Mouse (Mus musculus) limb, embryonic 14.5 days (tissue): Measurements from ENCODE around the gene Mgat4b. TPM values are rescaled to one million over a fixed set of nuclear protein-coding genes. Genes with fewer than 3 reads are reported as not detected.

Source experiments
- ATAC-seq: fragments of 200-750 bp; cut with Nextera tagmentation; 2 replicates; pipeline ENCODE4 v1.8.0; 2017; ENCODE audit warnings: low read depth, moderate number of reproducible peaks, moderate TSS enrichment; ENCODE audit not compliant: low FRiP score
- DNase-seq: peaks from one replicate; pipeline ENCODE4 v3.0.0-alpha.2; 2015; ENCODE audit warnings: low spot score
- H3K27ac ChIP-seq: fragments of 300-500 bp; sonication (generic); replicated peaks from 2 replicates; pipeline ENCODE4 v1.5.1; 2014; ENCODE audit warnings: low read depth, mild to moderate bottlenecking, low read length, moderate library complexity, mixed read lengths
- H3K27me3 ChIP-seq: fragments of 300-500 bp; sonication (generic); 2 replicates; pipeline ENCODE4 v1.6.1; 2014; ENCODE audit warnings: low read length, mixed read lengths; ENCODE audit not compliant: control insufficient read depth, insufficient read depth
- H3K36me3 ChIP-seq: fragments of 300-500 bp; sonication (generic); 2 replicates; pipeline ENCODE4 v1.6.1; 2014; ENCODE audit warnings: mild to moderate bottlenecking, low read length, moderate library complexity, mixed read lengths; ENCODE audit not compliant: control insufficient read depth, insufficient read depth
- H3K4me1 ChIP-seq: fragments of 300-500 bp; sonication (generic); 2 replicates; pipeline ENCODE4 v1.6.1; 2014; ENCODE audit warnings: antibody characterized with exemption, low read length, mixed read lengths; ENCODE audit not compliant: control insufficient read depth, insufficient read depth
- H3K4me2 ChIP-seq: fragments of 300-500 bp; sonication (generic); replicated peaks from 2 replicates; pipeline ENCODE4 v1.6.1; 2014; ENCODE audit warnings: low read depth, mild to moderate bottlenecking, low read length, moderate library complexity; ENCODE audit not compliant: severe bottlenecking
- H3K4me3 ChIP-seq: fragments of 300-500 bp; sonication (generic); replicated peaks from 2 replicates; pipeline ENCODE4 v1.5.1; 2014; ENCODE audit warnings: low read length
- H3K9ac ChIP-seq: fragments of 300-500 bp; sonication (generic); 2 replicates; pipeline ENCODE4 v1.6.1; 2014; ENCODE audit warnings: mild to moderate bottlenecking, low read depth, low read length, moderate library complexity; ENCODE audit not compliant: severe bottlenecking
- H3K9me3 ChIP-seq: fragments of 300-500 bp; sonication (generic); 2 replicates; pipeline ENCODE4 v1.6.1; 2016; ENCODE audit warnings: low read length; ENCODE audit not compliant: control insufficient read depth
- POLR2A ChIP-seq: fragments of 200-500 bp; IDR thresholded peaks from 2 replicates; pipeline ENCODE4 v1.8.0; 2012; ENCODE audit warnings: inconsistent platforms, mild to moderate bottlenecking, moderate library complexity, borderline replicate concordance; ENCODE audit not compliant: insufficient read depth, insufficient read length; ENCODE audit errors: extremely low read depth
- WGBS: fragments of 180-500 bp; shearing (Covaris S2); extraction: QIAGEN DNeasy Blood & Tissue Kit; methylation state at CpG from one replicate; pipeline ENCODE4 v1.1.7; 2014; 5-methylcytosine and 5-hydroxymethylcytosine counted together
- polyA plus RNA-seq, 2 experiments: library from polyadenylated mRNA; depleted of rRNA in 1 of 2; stranded (reverse) in 1 of 2; unstranded in 1 of 2; fragments of >200 nt; fragmentation: Nextera tagmentation in 1 of 2; extraction: Ambion mirVana in 1 of 2; gene quantifications; 2 replicates each; pipeline versions ENCODE4 v1.2.1 to v1.2.3; 2012 to 2014

The Mgat4b gene
- polyA plus RNA-seq, 2 experiments: 21.1 to 34.5 TPM

DNA sequence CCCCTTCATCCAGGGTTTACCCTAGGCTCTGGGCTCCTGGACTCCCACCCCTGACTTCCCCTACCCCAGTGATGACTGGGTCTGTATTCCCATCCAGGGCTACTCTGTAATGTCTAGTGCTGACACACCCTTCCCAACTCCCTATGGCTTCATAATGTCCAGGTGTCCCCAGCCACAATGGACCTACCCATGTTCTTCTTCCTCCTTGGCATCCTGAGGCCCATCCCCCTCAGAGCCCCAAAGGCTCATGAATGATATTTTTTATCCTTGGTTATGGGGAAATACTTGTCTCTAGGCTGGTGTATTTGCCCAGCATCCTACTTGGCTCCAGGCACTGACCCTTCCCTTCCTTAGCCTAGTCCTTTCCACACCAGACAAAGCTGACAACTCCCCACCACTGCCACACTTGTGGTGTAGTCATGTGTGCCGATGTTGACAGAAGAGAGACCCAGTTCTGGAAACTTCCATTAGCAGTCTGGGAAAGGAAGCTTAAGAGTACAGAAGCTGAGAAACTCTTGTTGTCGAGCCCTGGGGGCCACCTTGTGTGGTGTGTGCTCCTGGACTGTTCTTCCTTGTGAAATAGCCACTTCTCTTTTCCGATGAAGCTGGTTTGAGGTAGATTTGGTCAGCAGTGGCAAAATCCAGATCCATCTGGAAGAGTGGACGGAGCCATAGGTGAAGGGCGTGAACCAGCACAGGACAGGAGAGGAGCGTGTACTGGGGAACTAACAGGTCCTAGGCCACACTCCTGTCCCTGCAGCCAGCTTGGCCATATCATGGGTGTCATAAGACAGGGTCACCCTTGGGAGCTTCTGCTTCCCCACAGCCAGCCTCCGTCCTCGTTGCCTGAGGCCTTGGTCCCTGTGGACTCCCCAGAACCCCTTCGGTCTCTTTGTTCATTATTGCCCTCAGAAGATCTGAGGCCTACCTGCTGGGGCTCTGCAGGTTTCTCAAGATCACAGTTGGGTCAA, 28.4 kb downstream of the Mgat4b start:
- ATAC-seq (no peak), DNase-seq (no peak)
- Histone ChIP-seq H3K4me3 (no peak overlapping the region), H3K9ac (no peak overlapping the region), H3K4me1 (peaks cover 5% of the 10 kb centered on the region), H3K9me3 (no peaks in the 10 kb centered on the region), H3K4me2 (no peak overlapping the region), H3K36me3 (peaks cover 11% of the 10 kb centered on the region), H3K27ac (no peak overlapping the region), H3K27me3 (peaks cover 16% of the 10 kb centered on the region)
- 94% methylated on average over 9 of the region's 9 CpGs for whole genome bisulfite sequencing
- TF ChIP-seq POLR2A: no peak

DNA sequence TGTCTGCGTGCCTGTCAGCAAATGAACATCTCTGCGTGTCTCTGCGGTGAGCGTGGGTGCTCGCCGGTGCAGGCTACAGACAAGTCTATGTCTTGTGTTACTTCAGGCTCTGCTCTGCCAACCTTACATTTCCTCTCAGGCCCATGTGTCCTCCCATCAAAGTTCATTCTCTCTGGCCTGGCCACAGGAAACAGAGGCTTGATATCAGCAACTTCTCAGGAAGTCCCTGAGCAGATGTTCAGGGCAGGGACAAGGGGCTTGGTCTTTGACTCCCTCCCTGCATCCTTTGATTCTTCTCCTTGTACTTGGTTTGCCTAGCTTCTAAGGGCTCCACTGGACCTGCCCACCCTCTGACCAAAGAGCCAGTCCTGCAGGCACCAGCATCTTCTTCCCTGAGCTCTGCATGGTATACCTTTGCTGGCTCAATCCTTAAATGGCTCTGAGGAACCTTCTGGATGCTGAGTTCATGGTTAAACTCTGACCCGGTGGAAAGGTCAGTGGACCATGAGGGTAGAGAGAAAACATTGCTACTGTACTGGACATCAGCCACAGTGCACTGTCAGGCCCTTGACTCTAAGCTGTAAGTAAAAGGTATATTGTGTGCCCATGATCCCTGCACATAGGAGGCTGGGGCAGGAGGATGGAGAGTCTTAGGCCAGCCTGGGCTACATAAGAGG, 29.7 kb downstream of the Mgat4b start:
- Histone ChIP-seq H3K27me3 (peaks cover 16% of the 10 kb centered on the region), H3K27ac (no peak overlapping the region), H3K9ac (no peak overlapping the region), H3K4me2 (no peak overlapping the region), H3K4me1 (peaks cover 5% of the 10 kb centered on the region), H3K4me3 (no peak overlapping the region), H3K36me3 (no peaks in the 10 kb centered on the region), H3K9me3 (no peaks in the 10 kb centered on the region)
- ATAC-seq (no peak), DNase-seq (no peak)
- TF ChIP-seq POLR2A: no peak
- 89% methylated on average over 7 of the region's 7 CpGs for WGBS

DNA sequence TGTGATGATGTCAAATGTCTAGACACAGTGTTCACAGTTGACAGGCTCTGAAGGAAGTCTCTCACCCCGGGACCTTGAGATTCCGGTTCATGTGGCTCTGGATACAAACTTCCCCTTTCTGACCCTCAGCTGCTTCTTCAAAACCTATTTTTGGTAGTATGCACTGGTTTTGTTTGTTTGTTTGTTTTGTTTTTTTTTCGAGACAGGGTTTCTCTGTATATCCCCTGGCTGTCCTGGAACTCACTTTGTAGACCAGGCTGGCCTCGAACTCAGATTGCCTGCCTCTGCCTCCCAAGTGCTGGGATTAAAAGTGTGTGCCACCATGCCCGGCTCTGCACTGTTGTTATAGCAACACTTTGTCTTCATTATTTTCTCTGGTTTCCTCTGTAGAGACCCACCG, 33.2 kb downstream of the Mgat4b start:
- Histone ChIP-seq H3K4me1 (no peaks in the 10 kb centered on the region), H3K9ac (no peak overlapping the region), H3K4me3 (no peak overlapping the region), H3K27ac (no peak overlapping the region), H3K36me3 (no peaks in the 10 kb centered on the region), H3K4me2 (no peak overlapping the region), H3K9me3 (no peaks in the 10 kb centered on the region), H3K27me3 (no peaks in the 10 kb centered on the region)
- WGBS: 80% methylated on average over 6 of the region's 6 CpGs
- ATAC-seq (no peak), DNase-seq (no peak)
- no peak for TF ChIP-seq POLR2A

DNA sequence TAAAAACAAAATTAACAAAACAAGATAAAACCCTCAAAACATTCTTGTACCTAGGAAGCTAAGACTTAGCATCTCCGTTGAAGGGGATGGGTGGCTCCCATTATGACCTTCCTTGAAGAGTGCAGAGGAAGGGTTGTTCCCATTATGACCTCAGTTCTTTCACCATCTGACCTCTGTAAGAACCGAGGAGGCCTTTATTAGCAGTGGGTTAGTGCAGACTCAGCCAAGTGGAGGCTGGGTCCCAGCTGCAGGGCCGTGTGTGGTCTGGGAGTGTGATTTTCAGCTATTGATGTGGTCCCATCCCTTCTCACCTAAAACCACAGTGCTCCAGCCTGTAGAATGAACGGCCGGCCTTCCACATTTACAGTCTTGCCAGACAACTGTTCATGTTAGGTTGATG, 34.6 kb downstream of the Mgat4b start:
- no peak for TF ChIP-seq POLR2A
- Histone ChIP-seq H3K4me1 (no peaks in the 10 kb centered on the region), H3K9me3 (no peaks in the 10 kb centered on the region), H3K27ac (no peak overlapping the region), H3K27me3 (no peaks in the 10 kb centered on the region), H3K9ac (no peak overlapping the region), H3K4me2 (no peak overlapping the region), H3K4me3 (no peak overlapping the region), H3K36me3 (no peaks in the 10 kb centered on the region)
- ATAC-seq (no peak), DNase-seq (no peak)
- 74% methylated on average over 5 of the region's 5 CpGs for WGBS

DNA sequence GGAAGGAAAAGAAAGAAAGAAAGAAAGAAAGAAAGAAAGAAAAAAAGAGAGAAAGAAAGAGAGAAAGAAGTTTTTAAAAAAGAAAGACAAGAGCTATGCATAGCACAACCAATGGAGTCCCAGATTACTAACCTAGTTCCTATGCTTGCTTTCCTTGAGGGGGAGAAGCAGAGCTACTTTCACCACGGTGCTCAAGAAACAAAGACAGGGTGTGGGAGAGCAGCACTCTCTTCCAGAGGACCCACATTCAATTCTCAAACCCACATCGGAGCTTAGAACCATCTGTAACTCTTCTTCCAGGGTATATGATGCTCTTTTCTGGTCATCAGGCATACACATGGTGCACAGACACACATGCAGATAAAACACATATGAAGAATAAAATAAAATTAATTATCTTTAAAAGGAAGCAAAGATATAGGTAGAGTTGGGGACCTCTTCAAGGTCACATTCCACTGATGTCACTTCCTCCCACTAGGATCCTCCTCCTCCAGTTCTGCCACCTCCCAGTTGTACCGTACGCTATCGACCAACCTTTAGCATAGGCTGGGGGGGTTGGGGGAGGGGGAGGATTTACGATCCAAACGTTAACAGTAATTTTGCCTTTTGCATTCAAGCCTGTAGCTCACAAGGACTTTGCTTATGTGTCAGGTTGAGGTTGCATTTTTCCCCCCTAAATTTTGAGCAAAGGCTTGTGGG, 37.9 kb downstream of the Mgat4b start:
- 70% methylated on average over 7 of the region's 7 CpGs for WGBS
- Histone ChIP-seq H3K36me3 (no peaks in the 10 kb centered on the region), H3K4me1 (peaks cover 6% of the 10 kb centered on the region; the same call in 1 of the 2 replicates), H3K4me2 (no peak overlapping the region), H3K4me3 (no peak overlapping the region), H3K9ac (no peak overlapping the region), H3K9me3 (no peaks in the 10 kb centered on the region), H3K27ac (no peak overlapping the region), H3K27me3 (no peaks in the 10 kb centered on the region)
- DNase-seq: no peak
- no peak for ATAC-seq
- TF ChIP-seq POLR2A: no peak
